Mouse (Mus musculus) spleen, postnatal 14 days (tissue): ENCODE results near the gene Rrbp1.
A peak's percentile ranks its signal among the peaks of the same experiment; 100 is the strongest.

ENCODE experiments used
- DNase-seq, 2 experiments: peaks; one replicate each; pipeline ENCODE4 v3.0.0; 2021 to 2022; ENCODE audit warnings: low spot score in 2 of 2

Gene Rrbp1

DNA sequence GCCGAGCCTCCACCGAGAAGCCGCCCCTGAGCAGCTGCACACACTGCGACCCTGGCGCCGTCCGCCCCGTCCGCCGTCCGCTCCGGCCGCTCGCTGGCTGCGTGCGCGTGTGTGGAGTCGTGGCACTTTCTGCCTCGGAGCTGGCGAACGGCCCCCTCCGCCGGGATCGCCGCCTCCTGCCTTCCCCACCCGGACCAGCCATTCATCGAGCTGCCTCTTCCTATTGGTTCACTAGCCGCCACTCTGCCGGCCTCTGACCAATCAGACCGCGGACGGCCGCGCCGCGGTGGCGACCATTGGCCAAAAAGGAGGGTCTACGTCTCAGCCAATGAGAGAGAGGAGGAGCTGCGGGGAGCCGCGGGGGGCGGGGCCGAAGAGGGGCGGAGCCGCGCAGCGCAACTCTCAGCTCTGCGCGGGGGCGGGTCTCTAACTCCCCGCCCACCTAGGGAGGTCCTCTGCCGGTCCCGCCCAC is at the start of gene Rrbp1:
Gene Rrbp1 (minus strand): TSS at position 184 of the 472 bp plus-strand sequence.
- peak; percentile 95 to 97 for DNase-seq

DNA sequence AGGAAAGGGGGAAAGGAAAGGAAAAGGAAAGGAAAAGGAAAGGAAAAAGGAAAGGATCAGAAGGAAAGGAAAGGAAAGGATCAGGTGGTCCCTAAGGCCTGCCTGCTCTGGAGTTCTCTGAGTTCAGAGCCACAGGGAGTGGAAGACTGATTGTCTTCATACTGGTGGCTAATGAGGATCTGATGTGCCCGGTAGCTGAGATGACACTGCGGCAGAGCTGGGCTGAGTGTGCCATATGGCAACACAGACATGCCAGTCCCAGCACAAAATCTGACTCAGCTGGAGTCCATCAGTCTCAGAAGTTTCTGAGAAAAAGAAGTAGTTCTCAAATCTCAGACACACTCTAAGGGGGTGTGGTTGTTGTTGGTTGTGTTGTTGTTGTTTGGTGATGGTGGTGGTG is 46.7 kb upstream of the Rrbp1 start:
- no peak for DNase-seq

DNA sequence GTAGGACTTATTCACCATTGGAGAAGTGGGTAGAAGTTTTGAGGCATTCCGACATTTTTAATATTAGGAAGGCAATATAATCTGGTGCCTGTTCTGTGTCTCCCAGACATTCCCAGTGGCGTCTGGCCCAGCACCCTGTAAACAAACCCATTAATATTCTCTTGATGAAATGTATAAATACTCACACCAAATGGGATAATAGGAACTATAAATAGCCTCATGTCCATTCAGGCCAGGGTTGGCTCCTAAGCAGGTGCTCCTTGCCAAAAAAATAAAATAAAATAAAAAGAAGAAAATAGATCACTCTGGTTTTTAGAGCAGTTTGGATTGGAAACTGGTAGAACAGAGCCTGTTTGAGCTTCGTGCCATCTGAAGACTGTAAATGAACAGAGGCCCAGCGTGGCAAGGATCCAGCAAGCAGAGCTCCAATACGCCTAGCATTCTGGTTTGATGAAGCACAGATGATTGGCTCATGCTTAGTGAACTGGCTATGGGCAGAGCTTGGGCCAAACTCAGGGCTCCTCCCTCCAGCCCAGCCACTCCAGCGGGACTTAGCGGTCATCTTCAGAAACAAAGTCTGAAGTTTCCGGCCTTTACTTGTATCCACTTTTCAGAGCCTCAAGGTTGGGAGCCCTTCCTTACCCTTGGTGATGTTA is 41.5 kb upstream of the Rrbp1 start:
- DNase-seq, result no peak

DNA sequence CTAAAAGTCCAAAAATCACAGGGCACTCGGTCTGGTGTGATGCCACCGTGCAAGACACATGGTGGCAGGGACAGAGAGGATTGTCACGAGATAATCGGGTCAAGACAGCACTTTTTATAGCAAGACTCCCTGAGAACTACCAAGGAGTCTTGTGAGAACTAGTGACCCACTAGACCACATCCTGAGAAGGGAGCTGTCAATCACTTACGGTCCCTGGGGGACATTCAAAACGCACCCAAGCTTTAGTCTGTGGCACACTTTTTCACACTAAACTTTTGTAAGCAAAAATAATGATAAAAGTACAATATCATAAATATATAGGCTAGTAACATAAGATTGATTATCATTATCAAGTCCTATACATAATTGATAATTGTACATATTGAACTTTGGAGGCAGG is 39.8 kb upstream of the Rrbp1 start:
- no peak for DNase-seq

DNA sequence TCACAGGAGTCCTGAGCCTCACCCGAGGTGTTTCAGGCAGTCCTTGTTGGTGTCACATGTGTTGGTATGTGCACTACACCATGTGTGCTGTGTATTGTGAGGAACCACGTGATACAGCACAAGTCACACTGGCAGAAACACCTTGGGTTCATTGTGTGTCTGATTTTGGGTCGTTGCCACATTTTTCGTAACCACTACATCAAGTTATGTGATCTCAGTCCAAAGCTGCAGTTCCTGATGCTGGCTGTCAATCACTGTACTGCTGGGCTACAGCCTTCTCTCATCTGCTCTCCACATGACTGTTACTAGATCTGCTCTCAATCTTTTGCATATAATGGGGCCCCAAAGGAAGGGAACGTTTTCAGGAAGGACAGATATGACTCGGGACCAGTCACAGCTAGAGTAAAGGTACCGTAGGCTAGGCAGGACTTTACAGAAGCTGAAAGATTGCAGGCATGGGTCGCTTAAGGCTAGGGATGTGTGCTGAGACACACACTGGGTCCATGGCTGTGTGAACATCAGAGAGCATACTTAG is 39.1 kb upstream of the Rrbp1 start:
- no peak for DNase-seq

DNA sequence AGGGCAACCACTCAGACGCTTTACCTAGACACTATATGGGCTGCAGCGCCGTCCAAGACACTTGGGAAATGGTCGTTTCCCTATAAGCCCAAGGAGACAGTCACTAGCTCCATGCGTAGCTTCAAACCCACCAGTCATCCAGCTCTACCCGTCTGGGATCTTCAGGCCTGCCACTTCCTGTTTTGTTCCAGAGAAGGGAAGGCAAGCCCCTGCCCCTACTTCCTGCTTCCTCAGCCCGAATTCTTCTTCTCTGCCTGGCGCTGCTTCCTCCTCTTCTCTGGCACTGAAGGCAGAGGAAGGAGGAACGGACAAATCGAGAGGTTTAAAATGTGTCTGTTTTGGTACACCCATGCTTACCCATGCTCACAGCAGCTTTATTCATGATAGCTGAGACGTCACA is 35.9 kb upstream of the Rrbp1 start:
- DNase-seq, result no peak

DNA sequence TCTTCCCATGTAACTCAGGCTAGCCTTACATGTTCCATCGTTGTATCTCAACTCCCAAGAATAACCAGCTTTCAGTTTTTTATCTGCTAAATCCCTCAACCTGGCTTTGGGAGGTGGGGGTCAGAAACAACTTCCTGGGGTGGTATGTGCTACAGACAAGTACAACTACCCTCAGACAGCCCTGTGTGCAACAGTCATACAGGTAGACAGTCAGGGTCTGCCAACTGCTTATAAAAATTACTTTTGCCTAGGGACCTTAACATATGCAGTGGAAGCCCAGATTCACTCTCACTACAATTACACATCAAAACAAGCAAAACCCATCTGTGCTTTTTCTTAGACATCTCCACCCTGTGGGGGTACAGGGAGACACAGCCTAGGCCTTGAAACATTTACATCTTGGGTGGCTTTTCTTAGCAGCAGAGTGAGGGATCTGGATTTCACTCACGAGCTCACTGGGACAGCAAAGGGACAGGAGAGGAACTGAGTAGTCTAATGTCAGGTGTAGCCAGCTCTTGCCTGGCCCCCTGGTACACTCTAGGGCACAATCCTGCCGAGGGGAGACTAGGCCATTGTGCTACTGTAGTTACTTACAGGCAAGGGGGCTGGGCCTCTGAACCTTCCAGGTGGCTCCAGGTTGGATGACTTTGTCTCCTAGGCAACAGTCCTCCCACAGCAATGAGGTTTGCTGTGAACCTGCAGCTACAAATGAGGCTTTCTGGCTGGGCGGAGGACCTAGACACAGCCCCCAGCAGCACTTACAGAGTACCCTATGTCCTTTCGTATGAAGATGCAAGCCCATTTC is 34.9 kb upstream of the Rrbp1 start:
- DNase-seq, result no peak

DNA sequence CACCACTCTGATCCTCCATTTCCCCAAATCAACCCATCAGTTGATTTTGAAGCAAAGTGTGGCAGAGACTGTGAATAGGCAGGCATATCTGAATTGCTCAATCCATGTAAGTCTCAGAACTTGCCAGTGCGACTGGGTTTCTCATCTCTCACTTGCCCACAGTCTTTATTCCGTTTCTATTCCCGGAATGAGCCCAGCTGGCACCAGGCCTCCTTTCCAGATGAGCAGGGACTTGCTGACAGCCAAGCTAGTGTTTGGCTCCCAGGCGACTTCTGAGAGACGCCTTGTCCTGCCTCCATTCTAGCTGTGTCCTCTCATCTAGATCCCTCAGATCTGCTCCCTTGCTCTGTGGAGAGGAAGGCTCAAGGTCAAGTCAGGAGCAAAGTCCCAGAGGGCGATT is 33.7 kb upstream of the Rrbp1 start:
- no peak for DNase-seq

DNA sequence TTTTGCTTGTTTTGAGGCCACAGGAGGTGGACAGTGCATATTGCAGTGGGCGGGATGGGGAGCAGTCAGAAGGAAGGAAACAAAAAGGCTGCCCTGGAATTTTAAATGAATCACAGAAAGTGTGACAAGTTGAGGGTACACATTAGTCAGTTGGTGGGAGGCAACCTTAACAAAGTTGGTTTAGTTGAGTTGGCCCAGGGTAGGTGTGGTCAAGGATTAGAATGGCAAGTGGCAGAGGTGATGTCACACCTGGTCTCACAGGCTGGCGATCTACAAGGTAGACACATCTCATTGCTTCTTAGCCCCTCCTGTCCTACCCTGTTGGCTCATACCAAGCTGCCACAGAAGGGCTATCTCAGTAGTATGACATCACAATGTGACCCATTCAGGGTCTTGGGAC is 21.6 kb upstream of the Rrbp1 start, which contains the start of gene Banf2:
Gene Banf2 (plus strand): TSS at position 396 of the 400 bp plus-strand sequence.
- DNase-seq, result no peak

DNA sequence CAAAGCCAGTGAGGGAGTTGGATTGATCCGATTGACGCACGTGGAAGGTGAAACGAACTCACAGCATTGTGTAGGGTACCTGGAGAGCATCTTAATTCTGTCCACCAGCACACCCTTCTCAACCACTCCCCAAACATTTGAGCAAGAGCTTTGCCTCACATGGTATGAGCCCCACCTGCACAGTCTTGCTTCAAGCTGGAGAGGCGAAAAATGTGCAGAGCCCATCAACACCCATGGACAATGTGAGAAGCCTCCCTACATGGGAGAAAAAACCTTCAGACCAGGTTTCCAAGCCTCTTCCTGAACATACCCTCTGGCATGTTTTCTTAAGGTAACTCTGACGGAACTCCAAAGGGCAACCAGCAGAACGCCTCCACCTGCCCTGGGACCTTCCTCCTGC is 19.7 kb upstream of the Rrbp1 start:
- DNase-seq, result no peak

DNA sequence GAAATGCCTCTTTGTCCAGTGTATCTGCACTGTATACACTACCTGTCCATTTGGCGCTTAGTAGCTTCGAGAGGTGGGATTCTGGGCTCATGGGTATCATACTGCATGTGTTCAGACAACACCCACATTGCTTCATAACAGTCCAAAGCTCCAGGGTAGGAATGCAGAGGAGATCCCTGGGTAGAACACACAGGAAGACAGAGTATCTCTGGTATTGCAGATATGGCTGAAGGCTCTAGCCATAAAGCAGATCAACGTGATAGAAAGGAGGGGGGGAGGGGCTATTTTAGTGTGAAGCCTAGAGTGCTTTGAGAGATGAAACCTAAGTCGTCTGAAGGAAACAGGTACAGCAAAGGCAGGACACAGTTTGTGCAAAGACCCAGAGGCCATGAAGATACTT is 15.4 kb upstream of the Rrbp1 start:
- no peak for DNase-seq

DNA sequence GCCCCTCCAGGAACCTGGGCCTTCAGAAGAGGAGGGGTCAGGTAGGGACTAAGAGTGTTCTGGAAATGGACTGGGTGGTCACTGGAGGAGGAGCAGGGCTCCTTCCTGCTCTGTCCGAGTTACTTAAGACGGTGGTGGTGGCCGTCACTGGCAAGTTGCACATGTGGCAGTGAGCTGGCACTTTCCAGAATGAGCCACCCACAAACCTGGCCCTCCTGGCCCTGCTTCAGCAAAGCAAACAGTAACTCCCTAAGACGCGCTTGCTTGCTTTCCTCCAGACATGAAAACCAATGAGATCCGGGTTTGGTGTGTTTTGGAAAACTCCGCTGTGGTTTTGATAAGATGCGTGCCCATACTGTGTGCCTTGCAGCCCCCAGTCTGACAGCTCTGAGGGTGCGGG is 14.3 kb upstream of the Rrbp1 start:
- DNase-seq, result no peak

DNA sequence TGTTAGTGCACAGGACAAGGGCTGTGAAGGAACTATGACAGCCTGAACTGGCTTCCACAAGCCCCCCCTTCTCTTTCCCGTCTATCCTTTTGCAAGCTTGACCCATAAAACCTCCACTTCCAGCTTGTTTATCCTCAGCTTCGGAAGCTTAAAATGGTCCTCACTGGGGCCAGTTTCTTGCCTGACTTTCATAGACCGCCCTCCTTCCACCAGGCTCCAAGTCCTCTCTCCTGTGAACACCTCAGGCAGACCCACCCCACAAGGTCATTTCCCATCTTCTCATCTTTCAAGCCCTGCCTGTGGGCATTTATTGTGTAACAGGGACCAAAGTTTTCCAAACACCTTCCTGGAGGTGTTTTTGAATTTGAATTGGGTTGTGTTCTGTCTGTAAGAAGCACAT is 11.4 kb upstream of the Rrbp1 start:
- DNase-seq, result no peak

DNA sequence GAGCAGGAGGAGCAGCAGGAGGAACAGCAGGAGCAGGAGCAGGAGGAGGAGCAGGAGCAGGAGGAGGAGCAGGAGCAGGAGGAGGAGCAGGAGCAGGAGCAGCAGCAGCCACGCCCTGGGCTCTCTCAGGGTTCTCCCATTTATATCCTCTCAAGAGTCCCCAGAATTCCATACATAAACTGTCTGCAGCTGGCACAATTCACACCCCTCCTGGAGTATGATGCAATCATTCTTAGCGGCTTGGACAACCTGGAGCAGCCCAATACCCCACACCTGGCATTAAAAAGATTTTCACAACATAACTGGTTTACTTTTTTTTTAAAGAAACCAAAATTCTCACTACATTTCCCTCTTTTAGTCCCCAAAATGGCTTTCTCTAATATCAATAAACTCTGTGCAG is 8.9 kb upstream of the Rrbp1 start:
- no peak for DNase-seq

DNA sequence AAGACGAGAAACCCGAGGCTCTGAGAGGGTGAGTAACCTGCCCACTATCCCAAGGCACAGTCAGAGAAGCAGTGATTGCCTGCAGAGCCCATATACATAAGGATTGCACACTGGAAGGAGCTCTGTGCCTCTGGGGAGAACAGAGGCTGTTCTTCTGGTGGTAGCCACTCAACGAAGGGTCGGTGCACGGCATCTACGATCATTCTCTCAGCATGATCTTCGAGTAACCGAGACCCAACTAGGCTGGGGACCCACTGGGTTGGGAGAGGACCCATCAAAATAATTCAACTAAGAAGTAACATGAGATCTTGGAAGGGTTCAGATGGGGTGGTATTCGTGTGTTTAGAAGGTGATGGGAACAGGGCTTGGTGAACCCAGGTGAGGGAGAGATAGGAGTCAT is 4.8 kb upstream of the Rrbp1 start:
- DNase-seq, result no peak

DNA sequence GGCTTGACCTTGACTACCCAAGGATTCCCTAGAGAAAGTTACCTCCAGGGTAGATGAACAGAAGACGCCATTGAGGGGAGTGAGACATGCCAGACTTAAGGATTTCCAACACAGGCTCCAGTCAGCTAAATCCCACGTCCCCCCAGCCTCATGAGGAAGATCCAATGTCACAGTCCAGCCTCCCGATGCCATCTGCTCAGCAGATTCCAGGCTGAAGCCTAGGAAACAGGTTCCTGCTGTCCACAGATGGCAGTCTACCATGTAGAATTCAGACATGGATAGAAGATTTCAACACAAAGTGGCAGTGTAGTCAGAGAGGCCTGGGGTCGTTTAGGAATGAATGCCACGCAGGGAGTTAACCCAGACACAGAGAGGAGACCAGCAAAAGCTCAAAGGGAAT is 3.4 kb upstream of the Rrbp1 start:
- no peak for DNase-seq

DNA sequence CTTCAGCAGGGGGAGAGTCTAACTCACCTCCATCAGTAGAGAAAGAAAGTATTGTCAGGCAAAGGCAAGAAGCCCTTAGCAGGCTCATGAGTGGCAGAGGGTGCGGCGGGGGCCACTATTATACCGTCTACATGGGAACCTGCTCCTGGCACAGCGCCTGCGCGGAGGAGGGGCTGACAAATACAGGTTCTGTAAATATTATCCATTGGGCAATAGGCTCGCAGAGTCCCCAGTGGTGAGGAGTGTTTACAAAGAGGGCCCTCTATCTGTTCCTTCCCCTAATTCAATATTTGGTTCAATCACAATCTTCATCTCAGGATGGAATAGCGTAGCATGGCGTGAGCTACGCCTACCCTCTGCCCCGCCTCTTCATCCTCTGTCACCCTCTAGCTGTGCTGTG is 3.0 kb upstream of the Rrbp1 start:
- no peak for DNase-seq

DNA sequence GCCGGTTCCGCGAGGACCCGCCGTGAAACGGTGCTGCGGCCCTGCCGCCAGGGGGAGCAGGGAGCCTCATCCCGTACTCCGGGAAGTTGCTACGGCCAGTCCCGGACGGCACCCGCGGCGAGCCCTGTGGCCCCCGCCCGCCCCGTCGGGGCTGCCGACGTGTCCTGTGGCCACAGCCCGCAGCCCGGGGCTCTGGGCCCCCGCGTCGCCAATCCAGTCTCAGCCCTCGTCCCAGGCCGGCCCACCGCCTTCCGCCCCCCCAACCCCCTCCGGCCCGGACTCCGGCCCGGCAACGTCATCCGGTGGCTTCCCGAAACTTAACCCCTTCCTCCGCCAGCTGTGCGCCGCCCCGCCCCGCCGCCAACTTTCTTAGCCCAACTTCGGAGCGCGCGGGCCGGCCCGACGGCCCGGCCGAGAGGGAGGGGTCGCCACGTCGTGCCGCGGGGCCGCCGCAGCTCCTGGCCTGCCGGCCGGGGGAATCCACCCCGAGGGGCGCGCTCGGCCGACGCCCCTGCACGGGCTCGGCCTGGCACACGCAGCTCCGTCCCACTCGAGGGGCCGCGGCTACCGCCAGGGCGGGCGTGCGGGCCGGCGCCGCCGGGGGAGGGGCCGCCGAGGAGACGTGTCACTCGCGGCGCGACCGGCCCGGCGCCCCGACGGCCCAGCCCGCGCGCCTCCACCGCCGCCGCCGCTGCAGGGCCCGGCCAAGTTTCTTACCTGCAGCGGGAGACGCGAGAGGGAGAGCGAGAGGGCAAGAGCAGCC is 600 bp downstream of the Rrbp1 start:
- peak; percentile 73 to 85 for DNase-seq

DNA sequence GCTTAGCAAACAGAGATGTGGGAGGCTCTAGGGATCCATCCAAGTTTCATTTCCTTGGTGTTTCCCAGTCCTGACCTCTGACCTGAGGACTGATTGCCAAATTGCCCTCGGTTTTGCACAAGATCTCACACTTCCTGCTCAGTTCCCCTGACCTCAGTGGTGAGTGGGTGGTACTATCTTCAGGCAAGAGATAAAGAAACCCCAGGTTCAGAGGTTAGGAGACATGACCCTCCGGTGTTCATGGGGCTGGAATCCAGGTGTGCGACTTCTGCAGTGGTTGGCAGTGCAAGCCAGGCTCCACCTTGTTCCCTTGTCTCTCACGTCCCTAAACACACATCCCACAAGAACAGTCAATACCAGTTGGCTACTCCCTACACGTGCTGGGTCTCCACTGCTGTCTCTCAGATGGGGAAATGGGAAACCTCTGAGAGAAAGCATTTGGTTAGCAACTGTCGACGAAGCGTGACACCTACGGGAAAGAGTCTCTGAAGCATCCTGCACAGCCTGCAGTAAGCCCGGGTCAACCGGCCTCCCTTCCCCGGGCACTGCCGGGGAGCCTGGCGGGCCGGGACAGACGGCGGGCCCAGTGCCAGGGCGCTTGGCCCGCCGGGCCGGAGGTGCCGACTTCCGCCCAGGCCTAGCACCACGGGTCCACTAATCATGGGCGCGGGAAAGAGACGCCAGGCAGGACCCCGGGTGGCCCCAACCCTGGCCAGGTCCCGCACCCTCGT is 1.3 kb downstream of the Rrbp1 start:
- peak in 1 of 2 experiments; percentile 25 for DNase-seq

DNA sequence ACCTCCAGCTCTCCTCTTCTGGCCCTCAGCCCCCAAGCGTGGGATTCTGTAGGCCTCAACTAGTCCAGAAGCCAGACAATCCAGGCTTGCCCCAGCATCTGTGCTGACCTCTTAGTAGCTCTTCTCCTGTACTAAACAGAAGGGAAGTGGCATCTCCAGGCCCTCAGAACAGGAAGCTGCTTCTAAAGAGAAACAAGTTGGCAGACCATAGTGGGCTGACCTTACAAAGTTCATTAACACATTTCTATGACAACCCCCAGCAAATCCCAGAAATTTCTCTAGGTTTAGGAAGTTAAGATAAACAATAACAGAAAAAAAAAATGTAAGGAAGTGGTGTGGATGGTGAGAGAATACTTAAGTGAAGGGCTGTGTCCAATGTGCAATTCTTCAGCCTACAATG is 2.0 kb downstream of the Rrbp1 start:
- DNase-seq, result no peak

DNA sequence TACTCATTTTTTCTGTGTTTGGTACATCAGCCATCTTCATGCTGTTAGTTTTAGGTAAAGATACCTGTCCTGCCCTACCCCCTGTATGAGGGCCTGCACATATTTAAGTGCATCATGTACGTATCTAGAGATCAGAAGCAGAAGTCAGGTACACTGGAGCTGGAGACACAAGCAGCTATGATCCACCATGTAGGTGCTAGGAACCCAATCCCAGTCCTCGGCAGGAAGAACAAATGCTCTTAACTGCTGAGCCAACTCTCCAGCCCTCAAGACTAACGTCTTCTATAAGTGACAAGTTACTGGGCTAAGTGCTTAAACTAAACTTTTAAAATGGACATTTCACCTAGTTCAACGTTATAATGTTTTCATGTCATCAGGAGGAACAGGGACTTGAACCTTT is 3.9 kb downstream of the Rrbp1 start:
- DNase-seq, result no peak

DNA sequence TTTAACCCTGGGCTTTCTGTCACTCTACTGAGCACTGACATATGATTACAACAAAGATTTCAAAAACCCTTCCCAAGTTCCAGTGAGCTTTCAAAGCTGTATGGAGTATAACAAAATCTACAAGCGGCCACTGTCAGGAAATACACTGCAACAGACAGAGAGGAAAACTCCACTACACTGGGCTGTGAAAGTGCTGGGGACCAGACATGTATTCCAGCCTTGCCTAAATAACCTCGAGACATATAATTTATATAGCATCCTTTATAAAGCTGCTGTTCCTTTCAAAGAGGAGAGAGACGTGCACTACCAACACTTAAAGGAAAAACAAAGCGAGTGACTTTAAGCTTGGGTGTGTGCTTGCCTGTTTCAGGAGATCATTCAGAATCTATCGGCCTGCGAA is 4.4 kb downstream of the Rrbp1 start:
- DNase-seq, result no peak
